Mouse (Mus musculus) frontal cortex, adult (tissue): ENCODE data around the gene Rgs6.

Source experiments
- ATAC-seq: cut with Nextera tagmentation; 2 replicates; pipeline ENCODE4 v1.9.2; 2017; ENCODE audit warnings: mild to moderate bottlenecking, moderate library complexity, mixed read lengths; ENCODE audit not compliant: low TSS enrichment

Rgs6 gene

GRCm38 (mm10) chr12:82754501-82754900 is 166.4 kb downstream of the Rgs6 start:
- ATAC-seq, result no peak

- peak; percentile 79 for ATAC-seq
Observed at GRCm38 (mm10) chr12:82756756-82757155, 168.7 kb downstream of the Rgs6 start.

- ATAC-seq, result peak; percentile 32; the same call in 1 of the 2 replicates
Observed at GRCm38 (mm10) chr12:82757367-82757766, 169.3 kb downstream of the Rgs6 start.

- peak; percentile 29; the same call in 1 of the 2 replicates for ATAC-seq
Observed at GRCm38 (mm10) chr12:82762046-82762445, 174.0 kb downstream of the Rgs6 start.

GRCm38 (mm10) chr12:82768726-82769125 is 180.6 kb downstream of the Rgs6 start:
- no peak for ATAC-seq

- ATAC-seq, result no peak
Observed at GRCm38 (mm10) chr12:82772215-82772614, 184.1 kb downstream of the Rgs6 start.

GRCm38 (mm10) chr12:82774576-82774975 is 186.5 kb downstream of the Rgs6 start:
- ATAC-seq, result no peak

- no peak for ATAC-seq
Observed at GRCm38 (mm10) chr12:82776686-82777085, 188.6 kb downstream of the Rgs6 start.

GRCm38 (mm10) chr12:82780936-82781335 is 192.8 kb downstream of the Rgs6 start:
- ATAC-seq, result no peak

GRCm38 (mm10) chr12:82781414-82781813 is 193.3 kb downstream of the Rgs6 start:
- no peak for ATAC-seq

GRCm38 (mm10) chr12:82792122-82792521 is 204.0 kb downstream of the Rgs6 start:
- ATAC-seq, result no peak

- no peak for ATAC-seq
Observed at GRCm38 (mm10) chr12:82799892-82800291, 211.8 kb downstream of the Rgs6 start.

- peak; percentile 83 for ATAC-seq
Observed at GRCm38 (mm10) chr12:82801736-82802135, 213.6 kb downstream of the Rgs6 start.

GRCm38 (mm10) chr12:82802711-82803110 is 214.6 kb downstream of the Rgs6 start:
- peak; percentile 47; the same call in 1 of the 2 replicates for ATAC-seq

GRCm38 (mm10) chr12:82805167-82805566 is 217.1 kb downstream of the Rgs6 start:
- ATAC-seq, result peak; percentile 32; the same call in 1 of the 2 replicates

GRCm38 (mm10) chr12:82810631-82811030 is 222.5 kb downstream of the Rgs6 start:
- ATAC-seq, result no peak

GRCm38 (mm10) chr12:82815982-82816381 is 227.9 kb downstream of the Rgs6 start:
- peak; percentile 91 for ATAC-seq

- ATAC-seq, result no peak
Observed at GRCm38 (mm10) chr12:82819328-82819727, 231.2 kb downstream of the Rgs6 start.

- ATAC-seq, result no peak
Observed at GRCm38 (mm10) chr12:82819991-82820390, 231.9 kb downstream of the Rgs6 start.

GRCm38 (mm10) chr12:82822821-82823620 is 234.9 kb downstream of the Rgs6 start:
- peak; percentile 64 for ATAC-seq

GRCm38 (mm10) chr12:82830333-82830732 is 242.2 kb downstream of the Rgs6 start:
- ATAC-seq, result peak; percentile 77; the same call in 1 of the 2 replicates

GRCm38 (mm10) chr12:82838544-82838943 is 250.5 kb downstream of the Rgs6 start:
- no peak for ATAC-seq

- ATAC-seq, result peak; percentile 84
Observed at GRCm38 (mm10) chr12:82841566-82841965, 253.5 kb downstream of the Rgs6 start.
